Mouse (Mus musculus) thymus, adult 2 months (tissue): Measurements from ENCODE around the gene Kazald1. TPM values are rescaled to one million over a fixed set of nuclear protein-coding genes. Genes with fewer than 3 reads are reported as not detected.
"Not testable (repeated sequence)": the region's sequence is repeated elsewhere in the genome, so short reads cannot be mapped to it uniquely, and the experiment has no call there.

Source experiments
- DNase-seq: peaks from one replicate; pipeline ENCODE4 v3.0.0; 2021
- H3K27ac ChIP-seq: fragments of 200-500 bp; 2 replicates; pipeline ENCODE4 v1.5.1; 2012; ENCODE audit warnings: low read length, control low read depth; ENCODE audit not compliant: control insufficient read depth, insufficient read depth
- H3K27me3 ChIP-seq: fragments of 200-500 bp; 2 replicates; pipeline ENCODE4 v1.6.1; 2012; ENCODE audit warnings: mild to moderate bottlenecking, low read length, moderate library complexity, mixed read lengths; ENCODE audit not compliant: control insufficient read depth, insufficient read depth
- H3K36me3 ChIP-seq: fragments of 200-500 bp; 2 replicates; pipeline ENCODE4 v1.6.1; 2012; ENCODE audit warnings: mild to moderate bottlenecking, low read length, moderate library complexity; ENCODE audit not compliant: control insufficient read depth, insufficient read depth
- H3K4me1 ChIP-seq: fragments of 200-500 bp; replicated peaks from 2 replicates; pipeline ENCODE4 v1.6.1; 2012; ENCODE audit warnings: low read length; ENCODE audit not compliant: control insufficient read depth, insufficient read depth
- H3K4me3 ChIP-seq: fragments of 200-500 bp; 2 replicates; pipeline ENCODE4 v1.5.1; 2012; ENCODE audit warnings: mild to moderate bottlenecking, low read length, control low read depth, moderate library complexity; ENCODE audit not compliant: control insufficient read depth, insufficient read depth
- CTCF ChIP-seq: fragments of 200-500 bp; IDR thresholded peaks from 2 replicates; pipeline ENCODE4 v1.5.1; 2012; ENCODE audit warnings: mild to moderate bottlenecking, control low read depth, low read length, moderate library complexity, borderline replicate concordance; ENCODE audit not compliant: control insufficient read depth, poor library complexity, insufficient read depth; ENCODE audit errors: extremely low read depth
- POLR2A ChIP-seq: fragments of 200-500 bp; IDR thresholded peaks from 2 replicates; pipeline ENCODE4 v1.6.1; 2012; ENCODE audit warnings: mild to moderate bottlenecking, low read length, control low read depth, moderate library complexity; ENCODE audit not compliant: control insufficient read depth, poor library complexity, insufficient read depth; ENCODE audit errors: extremely low read depth
- WGBS: fragments of 180-500 bp; shearing (Covaris S2); methylation state at CpG from one replicate; pipeline ENCODE4 v1.1.7; 2018; 5-methylcytosine and 5-hydroxymethylcytosine counted together
- polyA plus RNA-seq: library from polyadenylated mRNA; depleted of rRNA; stranded (reverse); fragments of >200 nt; gene quantifications from 2 replicates; pipeline ENCODE4 v1.2.3, GENCODE M21; 2012

Kazald1 gene
- polyA plus RNA-seq, 1 experiment: 7.9 TPM

GRCm38 (mm10) chr19:45030111-45030510, 44.9 kb upstream of the Kazald1 start:
- H3K27me3 ChIP-seq: no peaks in the 10 kb centered on the region
- no peak overlapping the region for H3K27ac ChIP-seq
- DNase-seq: peak; percentile 60
- peaks cover 6% of the 10 kb centered on the region; the same call in 1 of the 2 replicates for H3K4me1 ChIP-seq
- peak; percentile 95 for TF ChIP-seq CTCF
- no peak for TF ChIP-seq POLR2A
- H3K4me3 ChIP-seq: no peak overlapping the region
- H3K36me3 ChIP-seq: no peaks in the 10 kb centered on the region
- 30% methylated on average over 8 of the region's 8 CpGs for WGBS

- WGBS: 45% methylated on average over 20 of the region's 20 CpGs
- peak; percentile 67 for DNase-seq
Observed at GRCm38 (mm10) chr19:45030746-45031693, 44.0 kb upstream of the Kazald1 start.

GRCm38 (mm10) chr19:45031780-45032179, 43.3 kb upstream of the Kazald1 start:
- no peak overlapping the region for H3K27ac ChIP-seq
- TF ChIP-seq POLR2A (no peak), CTCF (peak; percentile 65; the same call in 1 of the 2 replicates)
- DNase-seq: peak; percentile 70
- H3K36me3 ChIP-seq: no peaks in the 10 kb centered on the region
- H3K4me1 ChIP-seq: peaks cover 6% of the 10 kb centered on the region; the same call in 1 of the 2 replicates
- H3K27me3 ChIP-seq: no peaks in the 10 kb centered on the region
- 29% methylated on average over 4 of the region's 4 CpGs for WGBS
- H3K4me3 ChIP-seq: no peak overlapping the region

More at GRCm38 (mm10) chr19:45030746-45031693, 44.0 kb upstream of the Kazald1 start:
- Histone ChIP-seq H3K36me3 (no peaks in the 10 kb centered on the region), H3K4me3 (no peak overlapping the region), H3K27ac (no peak overlapping the region), H3K4me1 (peaks cover 6% of the 10 kb centered on the region; the same call in 1 of the 2 replicates), H3K27me3 (no peaks in the 10 kb centered on the region)
- TF ChIP-seq CTCF: peak; percentile 76; the same call in 1 of the 2 replicates
- no peak for TF ChIP-seq POLR2A

- no peak overlapping the region for H3K4me3 ChIP-seq
- TF ChIP-seq CTCF: no peak
- no peak for TF ChIP-seq POLR2A
- H3K36me3 ChIP-seq: no peaks in the 10 kb centered on the region
- WGBS: 61% methylated on average over 17 of the region's 17 CpGs
- H3K27ac ChIP-seq: no peak overlapping the region
- peaks cover 6% of the 10 kb centered on the region; the same call in 1 of the 2 replicates for H3K4me1 ChIP-seq
- no peaks in the 10 kb centered on the region for H3K27me3 ChIP-seq
- DNase-seq: no peak
Observed at GRCm38 (mm10) chr19:45032570-45033332, 42.3 kb upstream of the Kazald1 start.

- no peak overlapping the region for H3K27ac ChIP-seq
- H3K27me3 ChIP-seq: no peaks in the 10 kb centered on the region
- WGBS: 54% methylated on average over 16 of the region's 16 CpGs
- H3K36me3 ChIP-seq: no peaks in the 10 kb centered on the region
- no peak overlapping the region for H3K4me3 ChIP-seq
- H3K4me1 ChIP-seq: 0 out of 2 replicates have a peak, but pooled peaks cover 4% of the 10 kb centered on the region
- DNase-seq: peak; percentile 54
- TF ChIP-seq POLR2A: no peak
- peak; percentile 45; the same call in 1 of the 2 replicates for TF ChIP-seq CTCF
Observed at GRCm38 (mm10) chr19:45036867-45037266, 38.2 kb upstream of the Kazald1 start.

GRCm38 (mm10) chr19:45038198-45038597, 36.8 kb upstream of the Kazald1 start:
- not testable (repeated sequence) for H3K4me1 ChIP-seq, H3K27ac ChIP-seq, DNase-seq, H3K4me3 ChIP-seq, H3K36me3 ChIP-seq, H3K27me3 ChIP-seq
- WGBS: 90% methylated on average over 7 of the region's 7 CpGs
